ENCODE assay signal across 8 mouse cellular contexts in genomic region chr10:81414682-81415081, GRCm38 (mm10). TPM values are rescaled to one million over a fixed set of nuclear protein-coding genes. Genes with fewer than 3 reads are reported as not detected.
A peak's percentile ranks its signal among the peaks of the same experiment; 100 is the strongest.
DNase-seq lines count a peak whose midpoint lies in the region; ATAC-seq and TF ChIP-seq lines count a peak whose summit lies in the region.
"Had no signal": no experiment of that assay in that cellular context is flagged by ENCODE, and none has a peak within 500 bp of the region (broad histone marks: within the 10 kb centered on the region; RNA-seq: fewer than 3 reads in every experiment).

No protein-coding gene starts in this region.

- no peaks in the 10 kb centered on the region for H3K9me3 ChIP-seq in E14TG2a.4 (ENCODE audit: low read length)
- no peaks in the 10 kb centered on the region for H3K9me3 ChIP-seq in heart, postnatal 0 days (replicated peaks; ENCODE audit: control insufficient read depth, low read length)
- H3K9me3 ChIP-seq in liver, embryonic 11.5 days (ENCODE audit: control insufficient read depth, low read length) = no peaks in the 10 kb centered on the region
- no peaks in the 10 kb centered on the region for H3K9me3 ChIP-seq in stomach, postnatal 0 days (ENCODE audit: control insufficient read depth, low read length)
- H3K9me3 ChIP-seq: megakaryocyte, embryonic 14.5 days had no signal

- no peak overlapping the region for H3K9ac ChIP-seq in heart, postnatal 0 days (replicated peaks; ENCODE audit: low read depth, low read length)
- H3K9ac ChIP-seq in liver, embryonic 11.5 days (ENCODE audit: low read depth, low read length) = no peak overlapping the region
- no peak overlapping the region for H3K9ac ChIP-seq in stomach, postnatal 0 days (ENCODE audit: low read length)

- peaks cover 97% of the 10 kb centered on the region for H3K4me1 ChIP-seq in E14TG2a.4 (replicated peaks; ENCODE audit: low read depth, low read length)
- H3K4me1 ChIP-seq in heart, postnatal 0 days (ENCODE audit: control insufficient read depth, insufficient read depth) = peaks cover 88% of the 10 kb centered on the region
- peaks cover 78% of the 10 kb centered on the region for H3K4me1 ChIP-seq in liver, embryonic 11.5 days (replicated peaks; ENCODE audit: control insufficient read depth, insufficient read depth, low read length)
- peaks cover 30% of the 10 kb centered on the region for H3K4me1 ChIP-seq in stomach, postnatal 0 days (replicated peaks; ENCODE audit: control insufficient read depth, insufficient read depth)

- peak overlapping the region; percentile 97 for H3K27ac ChIP-seq in heart, postnatal 0 days (ENCODE audit: low read depth)
- H3K27ac ChIP-seq in liver, embryonic 11.5 days (ENCODE audit: low read depth, low read length) = 0 out of 2 replicates have a peak overlapping the region, but pooled peaks have one; percentile 55
- peak overlapping the region; percentile 93 for H3K27ac ChIP-seq in stomach, postnatal 0 days (replicated peaks)

- peaks cover 9% of the 10 kb centered on the region for H3K27me3 ChIP-seq in E14TG2a.4 (ENCODE audit: insufficient read depth, low read length)
- H3K27me3 ChIP-seq in heart, postnatal 0 days (ENCODE audit: control insufficient read depth, insufficient read depth, low read length) = no peaks in the 10 kb centered on the region
- no peaks in the 10 kb centered on the region; the same call in 1 of the 2 replicates for H3K27me3 ChIP-seq in liver, embryonic 11.5 days (replicated peaks; ENCODE audit: control insufficient read depth, insufficient read depth, low read length)
- H3K27me3 ChIP-seq in stomach, postnatal 0 days (ENCODE audit: control insufficient read depth, insufficient read depth, low read length) = no peaks in the 10 kb centered on the region
- H3K27me3 ChIP-seq: megakaryocyte, embryonic 14.5 days had no signal

- DNase-seq in NIH3T3 (ENCODE audit: low read depth) = peak; percentile 62
- no peak for DNase-seq in heart, postnatal 0 days (ENCODE audit: low spot score)
- no peak for DNase-seq in liver, embryonic 11.5 days (ENCODE audit: low spot score)
- DNase-seq in stomach, postnatal 0 days (ENCODE audit: low spot score) = peak; percentile 74
- DNase-seq in frontal cortex, postnatal 25 days (ENCODE audit: low spot score in 2 of 2) = no peak

- H3K4me3 ChIP-seq in E14TG2a.4 (replicated peaks; ENCODE audit: low read length) = peak overlapping the region; percentile 73
- H3K4me3 ChIP-seq in heart, postnatal 0 days (ENCODE audit: low read depth, low read length) = no peak overlapping the region
- H3K4me3 ChIP-seq in liver, embryonic 11.5 days (ENCODE audit: low read depth, low read length) = no peak overlapping the region
- H3K4me3 ChIP-seq in stomach, postnatal 0 days (ENCODE audit: low read depth, low read length) = no peak overlapping the region

- no peak for ATAC-seq in heart, postnatal 0 days (ENCODE audit: insufficient read depth, low read depth)
- ATAC-seq in liver, embryonic 11.5 days (replicated peaks; ENCODE audit: low FRiP score) = no peak
- no peak for ATAC-seq in stomach, postnatal 0 days (ENCODE audit: low FRiP score, low TSS enrichment)
- no peak for ATAC-seq in inflammation-experienced regulatory T-cells, adult 6 months

- no peak for TF ChIP-seq EP300 in heart, postnatal 0 days (IDR thresholded peaks at IDR 0.05; ENCODE audit: low read depth)
- TF ChIP-seq EP300 in stomach, postnatal 0 days (optimal IDR thresholded peaks at IDR 0.05) = no peak

- no peak for TF ChIP-seq CTCF in E14TG2a.4 (conservative IDR thresholded peaks at IDR 0.05; ENCODE audit: low read length)
- TF ChIP-seq CTCF in heart, postnatal 0 days (IDR thresholded peaks at IDR 0.05; ENCODE audit: low read depth) = no peak
- TF ChIP-seq CTCF in stomach, postnatal 0 days (IDR thresholded peaks at IDR 0.05; ENCODE audit: low read depth) = no peak

- H3K36me3 ChIP-seq in E14TG2a.4 (ENCODE audit: insufficient read depth, low read length) = peaks cover 29% of the 10 kb centered on the region
- peaks cover 6% of the 10 kb centered on the region; the same call in 1 of the 2 replicates for H3K36me3 ChIP-seq in heart, postnatal 0 days (replicated peaks; ENCODE audit: control insufficient read depth, insufficient read depth, low read length)
- no peaks in the 10 kb centered on the region for H3K36me3 ChIP-seq in liver, embryonic 11.5 days (ENCODE audit: control insufficient read depth, insufficient read depth, low read length)
- 0 out of 2 replicates have a peak, but pooled peaks cover 5% of the 10 kb centered on the region for H3K36me3 ChIP-seq in stomach, postnatal 0 days (ENCODE audit: control insufficient read depth, insufficient read depth, low read length)

- H3K4me2 ChIP-seq in heart, postnatal 0 days (ENCODE audit: low read depth, low read length) = no peak overlapping the region
- no peak overlapping the region for H3K4me2 ChIP-seq in liver, embryonic 11.5 days
- H3K4me2 ChIP-seq in stomach, postnatal 0 days (replicated peaks; ENCODE audit: low read depth) = peak overlapping the region; percentile 44; the same call in 1 of the 2 replicates

RNA-seq across cellular contexts. Expression of gene Smim24, which starts 21.8 kb away (rescaled TPM):
- total RNA-seq in heart, postnatal 0 days (2014; rRNA removed; ENCODE audit: low replicate concordance) = 6.6 and 7.8 TPM in 2 replicates
- 3.3 and 3.8 TPM in 2 replicates for polyA plus RNA-seq in heart, postnatal 0 days (2015; fragmentation: Nextera tagmentation; extraction: Ambion mirVana)
- 3.8 and 4.5 TPM in 2 replicates for polyA plus RNA-seq in liver, embryonic 11.5 days (2014; fragmentation: Nextera tagmentation; extraction: Ambion mirVana)
- 205 and 239 TPM in 2 replicates for polyA plus RNA-seq in stomach, postnatal 0 days (2015; fragmentation: Nextera tagmentation; extraction: Ambion mirVana)
- polyA plus RNA-seq in inflammation-experienced regulatory T-cells, adult 6 months (2017; shearing (Covaris generic)) = 10 to 100 TPM in 1 of 3 experiments, 1 to 10 TPM in 2; 4.4 to 10.7 (median 9.8) TPM

RNA-seq across cellular contexts. Expression of gene Gm48552, which starts 25.9 kb away (rescaled TPM):
- total RNA-seq in heart, postnatal 0 days (2014; rRNA removed; ENCODE audit: low replicate concordance) = not detected in 2 replicates
- 0.45 and 0.70 TPM in 2 replicates for polyA plus RNA-seq in heart, postnatal 0 days (2015; fragmentation: Nextera tagmentation; extraction: Ambion mirVana)
- 0.62 and 0.67 TPM in 2 replicates for polyA plus RNA-seq in liver, embryonic 11.5 days (2014; fragmentation: Nextera tagmentation; extraction: Ambion mirVana)
- 0.29 and 0.36 TPM in 2 replicates for polyA plus RNA-seq in stomach, postnatal 0 days (2015; fragmentation: Nextera tagmentation; extraction: Ambion mirVana)
- polyA plus RNA-seq in inflammation-experienced regulatory T-cells, adult 6 months (2017; shearing (Covaris generic)) = 1 to 10 TPM in 1 of 3 experiments, not detected in 2; 3.1 TPM

RNA-seq across cellular contexts. Expression of gene Gm48551, which starts 30.4 kb away (rescaled TPM):
- 0.11 TPM in 1 of 2 replicates, not detected in the other for total RNA-seq in heart, postnatal 0 days (2014; rRNA removed; ENCODE audit: low replicate concordance)
- polyA plus RNA-seq in heart, postnatal 0 days (2015; fragmentation: Nextera tagmentation; extraction: Ambion mirVana) = 0.43 and 1.1 TPM in 2 replicates
- 1.3 and 1.9 TPM in 2 replicates for polyA plus RNA-seq in liver, embryonic 11.5 days (2014; fragmentation: Nextera tagmentation; extraction: Ambion mirVana)
- polyA plus RNA-seq in stomach, postnatal 0 days (2015; fragmentation: Nextera tagmentation; extraction: Ambion mirVana) = 1.1 and 1.4 TPM in 2 replicates
- polyA plus RNA-seq in inflammation-experienced regulatory T-cells, adult 6 months (2017; shearing (Covaris generic)) = 1 to 10 TPM in 2 of 3 experiments, under 1 TPM in 1; 0.60 to 1.9 (median 1.1) TPM

RNA-seq across cellular contexts. Expression of gene Dohh, which starts 30.5 kb away (rescaled TPM):
- total RNA-seq in heart, postnatal 0 days (2014; rRNA removed; ENCODE audit: low replicate concordance) = 123 and 139 TPM in 2 replicates
- polyA plus RNA-seq in heart, postnatal 0 days (2015; fragmentation: Nextera tagmentation; extraction: Ambion mirVana) = 75.2 and 77.6 TPM in 2 replicates
- 97.4 and 99.3 TPM in 2 replicates for polyA plus RNA-seq in liver, embryonic 11.5 days (2014; fragmentation: Nextera tagmentation; extraction: Ambion mirVana)
- polyA plus RNA-seq in stomach, postnatal 0 days (2015; fragmentation: Nextera tagmentation; extraction: Ambion mirVana) = 59.4 and 63.0 TPM in 2 replicates
- 10 to 100 TPM in 2 of 3 experiments, 1 to 10 TPM in 1; 9.2 to 17.9 (median 10.9) TPM for polyA plus RNA-seq in inflammation-experienced regulatory T-cells, adult 6 months (2017; shearing (Covaris generic))

RNA-seq across cellular contexts. Expression of gene Fzr1, which starts 36.4 kb away (rescaled TPM):
- 47.6 and 53.9 TPM in 2 replicates for total RNA-seq in heart, postnatal 0 days (2014; rRNA removed; ENCODE audit: low replicate concordance)
- polyA plus RNA-seq in heart, postnatal 0 days (2015; fragmentation: Nextera tagmentation; extraction: Ambion mirVana) = 45.8 and 48.4 TPM in 2 replicates
- 74.0 and 75.9 TPM in 2 replicates for polyA plus RNA-seq in liver, embryonic 11.5 days (2014; fragmentation: Nextera tagmentation; extraction: Ambion mirVana)
- 51.4 and 51.6 TPM in 2 replicates for polyA plus RNA-seq in stomach, postnatal 0 days (2015; fragmentation: Nextera tagmentation; extraction: Ambion mirVana)
- 10 to 100 TPM; 10.7 to 27.1 (median 13.4) TPM for polyA plus RNA-seq in inflammation-experienced regulatory T-cells, adult 6 months (2017; shearing (Covaris generic))

Comparison
In these comparisons a context has a peak if more than half of its experiments do, and no peak if none do; other contexts are left out.
1. DNase-seq: peak in NIH3T3 (single experiment) and stomach, postnatal 0 days (single experiment); none in heart, postnatal 0 days (single experiment), liver, embryonic 11.5 days (single experiment) and frontal cortex, postnatal 25 days (0 of 2).
2. RNA of gene Smim24, which starts 21.8 kb away (polyA plus RNA-seq): 205 to 239 TPM in stomach, postnatal 0 days; 4.4 to 10.7 TPM in inflammation-experienced regulatory T-cells, adult 6 months, 3.8 to 4.5 TPM in liver, embryonic 11.5 days and 3.3 to 3.8 TPM in heart, postnatal 0 days; every median in the first group is over 10 times any median in the second.
3. Peak in every context shown above with its lines, with median percentiles within 50 percentile points of each other: H3K27ac ChIP-seq.